Mouse (Mus musculus) myocyte (in vitro differentiated cells): ENCODE results near the gene Dgki. TPM values are rescaled to one million over a fixed set of nuclear protein-coding genes. Genes with fewer than 3 reads are reported as not detected.

ENCODE experiments used
- H3K27me3 ChIP-seq: one replicate; pipeline ENCODE4 v1.6.1; 2011; ENCODE audit not compliant: control insufficient read depth, insufficient read depth, insufficient read length
- H3K36me3 ChIP-seq: one replicate; pipeline ENCODE4 v1.6.1; 2011; ENCODE audit not compliant: control insufficient read depth, insufficient read depth
- H3K4me2 ChIP-seq: one replicate; pipeline ENCODE4 v1.6.1; 2011; ENCODE audit warnings: low read depth, control low read depth
- H3K4me3 ChIP-seq: one replicate; pipeline ENCODE4 v1.5.1; 2011; ENCODE audit warnings: mild to moderate bottlenecking, control low read depth, moderate library complexity
- H3K79me2 ChIP-seq: one replicate; pipeline ENCODE4 v1.6.1; 2011; ENCODE audit not compliant: control insufficient read depth, insufficient read depth
- H3ac ChIP-seq: one replicate; pipeline ENCODE4 v1.6.1; 2011; ENCODE audit not compliant: control insufficient read depth, insufficient read length
- CEBPB ChIP-seq: IDR thresholded peaks from 2 replicates; pipeline ENCODE4 v1.6.1; 2011; ENCODE audit warnings: mild to moderate bottlenecking, moderate library complexity; ENCODE audit not compliant: poor library complexity, insufficient read depth, severe bottlenecking
- E2F4 ChIP-seq: IDR thresholded peaks from one replicate; pipeline ENCODE4 v1.6.1; 2011; ENCODE audit warnings: mild to moderate bottlenecking, control low read depth, moderate library complexity; ENCODE audit not compliant: insufficient read depth
- MAX ChIP-seq: IDR thresholded peaks from one replicate; pipeline ENCODE4 v1.6.1; 2011; ENCODE audit warnings: low read depth, mild to moderate bottlenecking, control low read depth
- MYOD1 ChIP-seq, 3 experiments: IDR thresholded peaks; one replicate each; pipeline ENCODE4 v1.6.1; 2011; ENCODE audit warnings: control low read depth in 2 of 3, low read depth in 2 of 3, mild to moderate bottlenecking in 2 of 3, moderate library complexity in 1 of 3; ENCODE audit not compliant: insufficient read length in 2 of 3, control insufficient read depth in 1 of 3
- MYOG ChIP-seq, 3 experiments: IDR thresholded peaks; one replicate each; pipeline ENCODE4 v1.6.1; 2011; ENCODE audit warnings: control low read depth in 2 of 3, low read depth in 2 of 3, mild to moderate bottlenecking in 2 of 3; ENCODE audit not compliant: insufficient read length in 2 of 3, control insufficient read depth in 1 of 3, insufficient read depth in 1 of 3
- POLR2A ChIP-seq: IDR thresholded peaks from one replicate; pipeline ENCODE4 v1.6.1; 2011; ENCODE audit warnings: low read depth, mild to moderate bottlenecking, control low read depth, moderate library complexity; ENCODE audit not compliant: insufficient read length
- POLR2AphosphoS2 ChIP-seq: IDR thresholded peaks from one replicate; pipeline ENCODE4 v1.6.1; 2011; ENCODE audit warnings: low read depth, control low read depth; ENCODE audit not compliant: insufficient read length
- REST ChIP-seq: IDR thresholded peaks from one replicate; pipeline ENCODE4 v1.6.1; 2011; ENCODE audit warnings: mild to moderate bottlenecking, control low read depth, moderate library complexity; ENCODE audit not compliant: insufficient read depth, insufficient read length
- SRF ChIP-seq: IDR thresholded peaks from one replicate; pipeline ENCODE4 v1.6.1; 2011; ENCODE audit warnings: low read depth; ENCODE audit not compliant: control insufficient read depth, insufficient read length
- TCF12 ChIP-seq: IDR thresholded peaks from one replicate; pipeline ENCODE4 v1.6.1; 2011; ENCODE audit warnings: mild to moderate bottlenecking, control low read depth; ENCODE audit not compliant: poor library complexity, insufficient read depth, severe bottlenecking
- TCF3 ChIP-seq: IDR thresholded peaks from one replicate; pipeline ENCODE4 v1.6.1; 2011; ENCODE audit warnings: low read depth, control low read depth; ENCODE audit not compliant: insufficient read length
- USF1 ChIP-seq: IDR thresholded peaks from one replicate; pipeline ENCODE4 v1.6.1; 2011; ENCODE audit warnings: low read depth, mild to moderate bottlenecking, control low read depth, moderate library complexity
- polyA plus RNA-seq: library from polyadenylated mRNA; unstranded; fragments of >200 nt; fragmentation: generic; extraction: Trizol; gene quantifications from one replicate; pipeline ENCODE4 v1.2.1, GENCODE M21; 2012; ENCODE audit warnings: missing spikeins

Gene Dgki
- polyA plus RNA-seq, result 0.02 TPM

DNA sequence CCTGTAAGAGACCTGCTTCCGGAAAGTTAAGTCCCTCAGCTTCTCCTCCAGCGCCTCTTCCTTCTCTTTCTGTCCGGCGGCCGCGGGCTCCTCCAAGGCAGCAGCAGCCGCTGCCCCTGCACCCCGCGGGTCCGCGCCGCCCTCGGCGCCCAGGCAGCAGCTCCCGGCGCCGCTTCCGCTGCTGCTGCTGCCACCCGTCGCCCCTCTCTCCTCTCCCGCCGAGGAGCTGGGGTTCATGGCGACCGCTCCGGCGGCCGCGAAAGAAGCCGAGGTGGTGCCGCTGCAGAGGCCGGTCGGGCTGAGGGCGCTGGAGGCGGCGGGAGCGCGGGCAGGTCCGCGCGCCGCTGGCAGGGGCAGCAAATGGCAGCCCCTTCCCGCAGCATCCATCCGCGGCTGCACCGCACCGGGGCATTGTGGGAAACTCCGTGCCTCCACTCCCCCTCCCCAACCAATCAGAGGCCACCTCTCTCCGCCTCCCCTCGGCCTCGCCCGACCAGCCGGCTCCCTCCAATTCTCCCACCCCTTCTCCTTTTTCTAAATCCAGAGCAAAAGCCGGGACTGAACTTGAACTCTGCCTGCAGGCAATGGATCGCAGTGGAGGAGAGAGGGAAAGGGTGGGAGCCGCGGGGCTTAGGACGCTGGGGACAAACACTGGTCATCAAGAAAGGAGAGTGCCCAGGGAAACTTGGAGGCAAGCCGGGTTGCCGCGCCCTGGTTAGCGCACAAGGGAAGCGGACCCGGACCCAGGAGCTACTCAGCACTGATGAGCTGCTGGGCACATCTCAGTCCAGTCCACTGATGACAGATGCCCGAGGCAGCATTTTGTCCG lies at the start of gene Dgki:
Gene Dgki, minus strand, starts transcription at position 623 of the 829 bp plus-strand sequence.
- Histone ChIP-seq H3K36me3 (no peaks in the 10 kb centered on the region), H3K4me3 (no peak within 1 kb of the TSS), H3K4me2 (no peak within 1 kb of the TSS), H3ac (no peak within 1 kb of the TSS), H3K79me2 (no peaks in the 10 kb centered on the region), H3K27me3 (peaks cover 37% of the 10 kb centered on the region)
- no peak for TF ChIP-seq MAX
- no peak for TF ChIP-seq USF1
- TF ChIP-seq CEBPB, result no peak
- TF ChIP-seq POLR2AphosphoS2, result no peak
- no peak for TF ChIP-seq POLR2A
- no peak for TF ChIP-seq E2F4
- no peak for TF ChIP-seq REST
- TF ChIP-seq MYOD1 (IDR thresholded peaks at IDR 0.05; ENCODE audit: control insufficient read depth in 1 of 3, insufficient read length in 2 of 3, low read depth in 2 of 3), result no peak
- no peak for TF ChIP-seq SRF
- no peak for TF ChIP-seq TCF3

DNA sequence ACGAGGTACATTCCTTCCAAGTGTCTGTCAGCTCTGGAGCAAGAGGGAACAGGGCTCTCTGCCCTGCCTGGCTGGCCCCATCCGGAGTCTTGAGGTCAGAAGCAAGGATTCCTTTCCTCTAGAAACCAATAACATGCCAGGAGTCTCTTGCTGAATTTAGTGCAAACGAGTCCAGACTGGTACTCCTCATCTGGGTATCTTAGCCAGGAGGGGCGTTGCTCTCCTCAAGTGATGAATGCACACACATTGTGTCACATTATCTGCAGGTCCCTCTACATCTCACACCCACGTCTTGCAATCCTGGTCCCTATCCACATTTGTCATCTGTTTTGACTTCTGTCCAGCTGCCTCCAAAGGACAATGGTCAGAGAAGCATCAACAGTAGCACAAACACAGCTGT lies 47.6 kb upstream of the Dgki start:
- peaks cover 12% of the 10 kb centered on the region for H3K36me3 ChIP-seq
- H3K27me3 ChIP-seq, result no peaks in the 10 kb centered on the region
- H3K4me3 ChIP-seq, result no peak overlapping the region
- H3ac ChIP-seq, result no peak overlapping the region
- TF ChIP-seq CEBPB (no peak), REST (no peak), E2F4 (no peak), MYOG (IDR thresholded peaks at IDR 0.05; ENCODE audit: control insufficient read depth in 1 of 3, insufficient read depth in 1 of 3, insufficient read length in 2 of 3, low read depth in 2 of 3) (no peak), POLR2AphosphoS2 (no peak), MAX (no peak)
- H3K4me2 ChIP-seq, result no peak overlapping the region
- no peaks in the 10 kb centered on the region for H3K79me2 ChIP-seq

DNA sequence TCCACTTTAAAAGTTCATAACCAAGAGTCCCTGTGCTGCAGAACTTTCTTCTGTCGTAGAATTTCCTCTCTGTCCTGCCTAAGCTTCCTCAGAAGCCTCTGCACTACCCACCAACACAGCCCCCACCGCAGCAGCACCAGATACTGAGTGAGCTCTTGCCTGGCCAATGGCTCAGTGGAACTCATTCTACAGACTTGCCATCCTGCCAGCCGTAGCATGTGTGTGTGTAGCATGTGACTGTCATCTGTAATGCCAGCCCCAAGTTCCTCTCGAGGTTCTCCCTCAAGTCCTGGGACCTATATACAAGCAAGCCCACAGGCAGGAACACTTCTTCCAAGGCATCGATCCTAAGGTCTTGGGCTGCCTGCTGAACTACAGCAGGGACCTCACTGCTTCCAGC lies 38.1 kb upstream of the Dgki start:
- no peak for TF ChIP-seq MAX
- H3K4me3 ChIP-seq, result no peak overlapping the region
- peaks cover 33% of the 10 kb centered on the region for H3K36me3 ChIP-seq
- no peak overlapping the region for H3ac ChIP-seq
- no peaks in the 10 kb centered on the region for H3K27me3 ChIP-seq
- H3K4me2 ChIP-seq, result no peak overlapping the region
- H3K79me2 ChIP-seq, result no peaks in the 10 kb centered on the region

DNA sequence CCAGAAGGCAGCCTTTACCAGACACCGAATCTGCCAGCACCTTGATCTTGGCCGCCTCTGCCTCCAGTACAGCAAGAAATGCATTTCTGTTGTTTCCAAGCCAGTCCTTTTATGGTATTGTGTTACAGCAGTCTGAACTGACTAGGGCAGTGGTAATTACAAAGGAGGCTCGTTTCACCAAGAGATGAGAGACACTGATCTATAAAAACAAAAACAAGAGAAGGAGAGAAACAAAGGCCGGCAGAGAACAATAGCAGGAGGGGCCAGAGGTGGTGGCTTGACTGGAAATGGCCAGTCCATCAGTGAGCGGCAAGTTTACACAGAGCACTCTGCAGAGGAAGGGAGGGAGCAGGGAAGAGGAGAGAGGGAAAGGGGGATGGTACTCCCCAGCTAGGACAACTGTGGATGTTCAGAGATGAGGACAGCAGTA lies 36.9 kb upstream of the Dgki start:
- Histone ChIP-seq H3K27me3 (no peaks in the 10 kb centered on the region), H3K79me2 (no peaks in the 10 kb centered on the region), H3K4me3 (no peak overlapping the region), H3K4me2 (no peak overlapping the region), H3ac (no peak overlapping the region), H3K36me3 (peaks cover 32% of the 10 kb centered on the region)
- no peak for TF ChIP-seq MYOD1 (IDR thresholded peaks at IDR 0.05; ENCODE audit: control insufficient read depth in 1 of 3, insufficient read length in 2 of 3, low read depth in 2 of 3)
- TF ChIP-seq CEBPB, result no peak
- no peak for TF ChIP-seq POLR2AphosphoS2
- no peak for TF ChIP-seq TCF3
- no peak for TF ChIP-seq TCF12
- TF ChIP-seq REST, result no peak
- TF ChIP-seq POLR2A, result no peak
- TF ChIP-seq MAX, result no peak

DNA sequence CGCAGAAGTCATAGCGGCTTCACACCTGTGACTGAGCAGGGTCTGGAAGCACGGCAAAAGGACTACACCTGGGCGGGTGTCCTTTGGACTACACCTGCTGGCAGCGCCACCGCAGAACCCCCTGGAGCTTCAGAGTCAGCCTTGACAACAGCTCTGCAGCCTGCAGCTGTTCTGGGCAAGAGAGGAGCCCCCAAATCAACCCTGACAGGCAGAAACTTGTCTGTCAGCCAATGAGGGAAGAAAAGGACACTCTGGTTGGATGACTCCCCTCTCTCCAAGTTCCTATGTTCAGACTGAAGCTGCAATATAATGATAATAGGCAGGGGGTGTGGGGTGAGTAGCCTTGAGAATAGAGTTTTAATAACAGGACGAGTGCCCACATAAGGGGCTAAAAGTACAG lies 36.4 kb upstream of the Dgki start:
- Histone ChIP-seq H3K27me3 (no peaks in the 10 kb centered on the region), H3K4me2 (no peak overlapping the region), H3ac (no peak overlapping the region), H3K36me3 (peaks cover 27% of the 10 kb centered on the region), H3K79me2 (no peaks in the 10 kb centered on the region), H3K4me3 (no peak overlapping the region)
- no peak for TF ChIP-seq TCF12
- no peak for TF ChIP-seq MAX
- no peak for TF ChIP-seq REST
- no peak for TF ChIP-seq USF1
- TF ChIP-seq CEBPB, result no peak
- TF ChIP-seq MYOD1 (IDR thresholded peaks at IDR 0.05; ENCODE audit: control insufficient read depth in 1 of 3, insufficient read length in 2 of 3, low read depth in 2 of 3), result no peak
- TF ChIP-seq POLR2A, result no peak
- no peak for TF ChIP-seq TCF3
- no peak for TF ChIP-seq POLR2AphosphoS2
- TF ChIP-seq E2F4, result no peak
- TF ChIP-seq SRF, result no peak
- no peak for TF ChIP-seq MYOG (IDR thresholded peaks at IDR 0.05; ENCODE audit: control insufficient read depth in 1 of 3, insufficient read depth in 1 of 3, insufficient read length in 2 of 3, low read depth in 2 of 3)
